8 mouse cellular contexts compared by ENCODE assay signal in genomic region chr10:60760377-60760776, GRCm38 (mm10). TPM values are rescaled to one million over a fixed set of nuclear protein-coding genes. Genes with fewer than 3 reads are reported as not detected.
A peak's percentile ranks its signal among the peaks of the same experiment; 100 is the strongest.
DNase-seq lines count a peak whose midpoint lies in the region; ATAC-seq and TF ChIP-seq lines count a peak whose summit lies in the region.

No protein-coding gene starts in this region.

- H3K4me2 ChIP-seq in forebrain, postnatal 0 days (ENCODE audit: low read depth), result no peak overlapping the region

- intact Hi-C loops in heart, postnatal 36 days (cut with DNase I), result loop anchor here (2.0 kb wide), 1 partner anchor 456 kb away; no protein-coding TSS in a partner anchor

- TF ChIP-seq RAD21 in MEL (IDR thresholded peaks at IDR 0.05; ENCODE audit: low read depth, low read length), result peak; percentile 68

- no peak overlapping the region for H3K27ac ChIP-seq in MEL (ENCODE audit: control insufficient read depth, low read depth, low read length)
- H3K27ac ChIP-seq in cerebellum, adult 2 months (ENCODE audit: insufficient read depth, low read length), result no peak overlapping the region
- H3K27ac ChIP-seq in forebrain, postnatal 0 days (ENCODE audit: low read depth, low read length), result no peak overlapping the region

- no peak overlapping the region for H3K4me3 ChIP-seq in MEL (ENCODE audit: control insufficient read depth in 1 of 2, insufficient read depth in 1 of 2, low read depth in 2 of 2, low read length in 2 of 2)
- no peak overlapping the region for H3K4me3 ChIP-seq in cerebellum, adult 2 months (replicated peaks; ENCODE audit: insufficient read depth, low read depth, low read length)
- H3K4me3 ChIP-seq in forebrain, postnatal 0 days (ENCODE audit: low read depth, low read length), result no peak overlapping the region

- H3K4me1 ChIP-seq in MEL (ENCODE audit: control insufficient read depth in 1 of 2, insufficient read depth in 2 of 2, low read length in 2 of 2), result no peaks in the 10 kb centered on the region
- H3K4me1 ChIP-seq in cerebellum, adult 2 months (ENCODE audit: control insufficient read depth, insufficient read depth, low read length), result no peaks in the 10 kb centered on the region
- H3K4me1 ChIP-seq in forebrain, postnatal 0 days (ENCODE audit: insufficient read depth), result no peaks in the 10 kb centered on the region

- ATAC-seq in forebrain, postnatal 0 days, result peak; percentile 92
- ATAC-seq in neutrophil, adult 5-6 weeks (ENCODE audit: extremely low read depth, insufficient number of reproducible peaks, low FRiP score, poor library complexity, severe bottlenecking), result peak; percentile 89

- H3K36me3 ChIP-seq in MEL (ENCODE audit: control insufficient read depth in 1 of 2, insufficient read depth in 2 of 2, low read length in 2 of 2), result no peaks in the 10 kb centered on the region
- H3K36me3 ChIP-seq in forebrain, postnatal 0 days (ENCODE audit: insufficient read depth), result no peaks in the 10 kb centered on the region

- H3K27me3 ChIP-seq in MEL (ENCODE audit: control insufficient read depth in 1 of 2, insufficient read depth in 2 of 2, low read length in 2 of 2), result no peaks in the 10 kb centered on the region
- H3K27me3 ChIP-seq in cerebellum, adult 2 months (ENCODE audit: control insufficient read depth, insufficient read depth, low read length), result no peaks in the 10 kb centered on the region
- no peaks in the 10 kb centered on the region for H3K27me3 ChIP-seq in forebrain, postnatal 0 days (ENCODE audit: insufficient read depth, low read length)

- TF ChIP-seq EP300 in MEL (IDR thresholded peaks at IDR 0.05; ENCODE audit: low read depth in 1 of 2, low read length in 2 of 2), result no peak

- H3K79me2 ChIP-seq in MEL (ENCODE audit: control insufficient read depth, insufficient read depth, low read length, poor library complexity), result no peaks in the 10 kb centered on the region

- no peak for TF ChIP-seq POLR2A in MEL (IDR thresholded peaks at IDR 0.05; ENCODE audit: control insufficient read depth in 1 of 2, insufficient read depth in 1 of 2, low read depth in 1 of 2, low read length in 2 of 2, poor library complexity in 1 of 2)
- TF ChIP-seq POLR2A in cerebellum, adult 2 months (IDR thresholded peaks at IDR 0.05; ENCODE audit: borderline replicate concordance, insufficient read depth, low read length), result no peak

- WGBS in cerebellum, adult 2 months, result 3% methylated on average over 14 of the region's 14 CpGs
- 4% methylated on average over 14 of the region's 14 CpGs for WGBS in forebrain, postnatal 0 days

- no peak overlapping the region for H3K9ac ChIP-seq in MEL (ENCODE audit: control insufficient read depth, low read depth, low read length, poor library complexity, severe bottlenecking)
- no peak overlapping the region for H3K9ac ChIP-seq in forebrain, postnatal 0 days

- peak; percentile 78 to 95 (median 85) for TF ChIP-seq CTCF in MEL (IDR thresholded peaks at IDR 0.05 in 2 of 3, conservative IDR thresholded peaks at IDR 0.05 in 1 of 3; ENCODE audit: control insufficient read depth in 1 of 3, insufficient read depth in 1 of 3, low read depth in 2 of 3, low read length in 3 of 3, poor library complexity in 1 of 3, severe bottlenecking in 1 of 3)
- peak; percentile 91 for TF ChIP-seq CTCF in cerebellum, adult 2 months (IDR thresholded peaks at IDR 0.05; ENCODE audit: borderline replicate concordance, insufficient read depth, low read depth, low read length)
- TF ChIP-seq CTCF in forebrain, postnatal 0 days (IDR thresholded peaks at IDR 0.05; ENCODE audit: low read depth), result peak; percentile 95

- peak; percentile 91 for DNase-seq in MEL (ENCODE audit: low read depth, low spot score)
- DNase-seq in cerebellum, adult 2 months, result peak; percentile 92 to 93
- DNase-seq in forebrain, postnatal 0 days, result peak; percentile 96
- peak; percentile 86 to 92 for DNase-seq in heart, postnatal 36 days
- peak; percentile 88 to 96 for DNase-seq in layer of hippocampus, adult 18-20 months (ENCODE audit: low spot score in 2 of 2)
- DNase-seq in lung, adult 18-20 months, result peak; percentile 90 to 94
- peak; percentile 90 for DNase-seq in testis, postnatal 14 days (ENCODE audit: low spot score)

- H3K9me3 ChIP-seq in MEL (replicated peaks; ENCODE audit: insufficient read depth, low read length), result no peaks in the 10 kb centered on the region
- no peaks in the 10 kb centered on the region for H3K9me3 ChIP-seq in forebrain, postnatal 0 days (ENCODE audit: low read length)

TF ChIP-seq in MEL, 35 proteins besides CTCF, POLR2A, EP300 and RAD21:
- no peak for TF ChIP-seq RCOR1 (IDR thresholded peaks at IDR 0.05; ENCODE audit: low read depth, low read length)
- TF ChIP-seq SMC3 (IDR thresholded peaks at IDR 0.05; ENCODE audit: low read depth, low read length), result peak; percentile 78
- no peak for TF ChIP-seq MAX (IDR thresholded peaks at IDR 0.05; ENCODE audit: low read length)
- no peak for TF ChIP-seq ZNF384 (IDR thresholded peaks at IDR 0.05; ENCODE audit: low read depth, low read length)
- no peak for TF ChIP-seq KAT2A (conservative IDR thresholded peaks at IDR 0.05; ENCODE audit: low read depth, low read length)
- TF ChIP-seq MXI1 (IDR thresholded peaks at IDR 0.05; ENCODE audit: low read depth, low read length), result no peak
- no peak for TF ChIP-seq USF1 (IDR thresholded peaks at IDR 0.05; ENCODE audit: low read depth, low read length)
- no peak for TF ChIP-seq MEF2A (IDR thresholded peaks at IDR 0.05; ENCODE audit: extremely low read depth, insufficient replicate concordance, low read depth, low read length, poor library complexity, severe bottlenecking)
- TF ChIP-seq CHD1 (IDR thresholded peaks at IDR 0.05; ENCODE audit: low read depth, low read length), result no peak
- TF ChIP-seq ZKSCAN1 (IDR thresholded peaks at IDR 0.05; ENCODE audit: low read depth, low read length), result no peak
- TF ChIP-seq MYC (IDR thresholded peaks at IDR 0.05; ENCODE audit: low read depth, low read length), result no peak
- TF ChIP-seq MAFK (IDR thresholded peaks at IDR 0.05; ENCODE audit: borderline replicate concordance, low read depth, low read length), result no peak
- TF ChIP-seq HCFC1 (IDR thresholded peaks at IDR 0.05; ENCODE audit: low read depth, low read length), result 0 out of 2 replicates have a peak, but pooled peaks have one; percentile 17
- TF ChIP-seq UBTF (IDR thresholded peaks at IDR 0.05; ENCODE audit: borderline replicate concordance, insufficient read depth, low read depth, low read length), result no peak
- TF ChIP-seq TAL1 (IDR thresholded peaks at IDR 0.05; ENCODE audit: low read length), result no peak
- TF ChIP-seq POLR2AphosphoS5 (IDR thresholded peaks at IDR 0.05; ENCODE audit: borderline replicate concordance, low read depth, low read length), result no peak
- TF ChIP-seq NELFE (IDR thresholded peaks at IDR 0.05; ENCODE audit: low read depth, low read length), result no peak
- no peak for TF ChIP-seq JUND (IDR thresholded peaks at IDR 0.05; ENCODE audit: low read depth, low read length)
- TF ChIP-seq ELF1 (IDR thresholded peaks at IDR 0.05; ENCODE audit: low read depth, low read length), result peak; percentile 75
- no peak for TF ChIP-seq NRF1 (IDR thresholded peaks at IDR 0.05; ENCODE audit: insufficient read depth, low read depth, low read length, poor library complexity, severe bottlenecking)
- TF ChIP-seq GATA1 (IDR thresholded peaks at IDR 0.05; ENCODE audit: low read depth, low read length), result no peak
- no peak for TF ChIP-seq POLR2AphosphoS2 (IDR thresholded peaks at IDR 0.05; ENCODE audit: low read length)
- 0 out of 2 replicates have a peak, but pooled peaks have one; percentile 37 for TF ChIP-seq TBP (IDR thresholded peaks at IDR 0.05; ENCODE audit: low read depth, low read length)
- TF ChIP-seq USF2 (IDR thresholded peaks at IDR 0.05; ENCODE audit: borderline replicate concordance in 1 of 2, insufficient read depth in 1 of 2, low read depth in 1 of 2, low read length in 2 of 2), result no peak
- peak; percentile 38; the same call in 1 of the 2 replicates for TF ChIP-seq BHLHE40 (IDR thresholded peaks at IDR 0.05; ENCODE audit: borderline replicate concordance, low read depth, low read length)
- TF ChIP-seq SIN3A (IDR thresholded peaks at IDR 0.05; ENCODE audit: low read length), result peak; percentile 49; the same call in 1 of the 2 replicates
- TF ChIP-seq ZC3H11A (IDR thresholded peaks at IDR 0.05; ENCODE audit: low read depth, low read length), result peak; percentile 33
TF ChIP-seq in MEL: peak in this region for 7.

RNA-seq across cellular contexts. Expression of gene Slc29a3, which starts 7.8 kb away (rescaled TPM):
- 2.4 TPM in 2 replicates for total RNA-seq in MEL (2012; rRNA removed)
- polyA plus RNA-seq in MEL (2012; ENCODE audit: insufficient read depth in 1 of 2, insufficient read length in 2 of 2, low read depth in 1 of 2, low replicate concordance in 2 of 2, missing spikeins in 1 of 2), result 10 to 100 TPM in 1 of 2 experiments, 1 to 10 TPM in 1; 7.7 to 46.0 TPM
- 9.6 and 9.9 TPM in 2 replicates for polyA plus RNA-seq in cerebellum, adult 2 months (2012; rRNA removed)
- total RNA-seq in forebrain, postnatal 0 days (2014; rRNA removed), result 6.5 and 9.3 TPM in 2 replicates
- polyA plus RNA-seq in forebrain, postnatal 0 days (2015; fragmentation: Nextera tagmentation; extraction: Ambion mirVana), result 7.8 and 11.6 TPM in 2 replicates
- 1 to 10 TPM; 3.2 to 6.7 TPM for total RNA-seq in heart, postnatal 36 days (2021)
- total RNA-seq in layer of hippocampus, adult 18-20 months (2021), result 10 to 100 TPM; 13.6 to 14.5 TPM
- total RNA-seq in neutrophil, adult 5-6 weeks (2017), result 12.0 and 12.2 TPM in 2 replicates
